In genomic region chr5:142718486-142718885, GRCm38 (mm10) we compare ENCODE assay signal across 11 mouse cellular contexts. TPM values are rescaled to one million over a fixed set of nuclear protein-coding genes. Genes with fewer than 3 reads are reported as not detected.
DNase-seq lines count a peak whose midpoint lies in the region; ATAC-seq lines count a peak whose summit lies in the region.
"Had no signal": no experiment of that assay in that cellular context is flagged by ENCODE, and none has a peak within 500 bp of the region (broad histone marks: within the 10 kb centered on the region; RNA-seq: fewer than 3 reads in every experiment).

No protein-coding gene starts in this region.

- intact Hi-C loops in heart, postnatal 36 days (cut with DNase I), result loop anchor here (1.0 to 2.0 kb wide), 5 partner anchors 45 to 240 kb away; no protein-coding TSS in a partner anchor

- peaks cover 5% of the 10 kb centered on the region; the same call in 1 of the 2 replicates for H3K27me3 ChIP-seq in heart, embryonic 16.5 days (ENCODE audit: control insufficient read depth, insufficient read depth, low read length)
- H3K27me3 ChIP-seq in lung, embryonic 16.5 days (ENCODE audit: control insufficient read depth, insufficient read depth, low read depth, low read length), result no peaks in the 10 kb centered on the region
- no peaks in the 10 kb centered on the region for H3K27me3 ChIP-seq in limb, embryonic 13.5 days
- H3K27me3 ChIP-seq: limb, embryonic 15.5 days had no signal

- no peaks in the 10 kb centered on the region for H3K9me3 ChIP-seq in heart, embryonic 16.5 days (replicated peaks; ENCODE audit: control insufficient read depth, low read length)
- H3K9me3 ChIP-seq in lung, embryonic 16.5 days (ENCODE audit: control insufficient read depth, low read length), result no peaks in the 10 kb centered on the region
- H3K9me3 ChIP-seq in limb, embryonic 13.5 days, result no peaks in the 10 kb centered on the region
- H3K9me3 ChIP-seq: limb, embryonic 15.5 days had no signal

- no peak overlapping the region for H3K27ac ChIP-seq in heart, embryonic 16.5 days (ENCODE audit: low read length)
- H3K27ac ChIP-seq in lung, embryonic 16.5 days (ENCODE audit: low read length), result no peak overlapping the region
- no peak overlapping the region for H3K27ac ChIP-seq in limb, embryonic 13.5 days
- H3K27ac ChIP-seq: hindbrain, postnatal 0 days; limb, embryonic 15.5 days had no signal

- no peak overlapping the region for H3K9ac ChIP-seq in heart, embryonic 16.5 days (ENCODE audit: low read length)
- H3K9ac ChIP-seq in lung, embryonic 16.5 days (ENCODE audit: low read length), result no peak overlapping the region
- H3K9ac ChIP-seq in limb, embryonic 13.5 days, result no peak overlapping the region
- H3K9ac ChIP-seq: limb, embryonic 15.5 days had no signal

- DNase-seq in cerebellum, adult 9-11 months, result peak; percentile 53
- no peak for DNase-seq in cerebellum, postnatal 36 days
- DNase-seq in heart, postnatal 36 days, result no peak
- DNase-seq in lung, postnatal 14 days, result no peak
- DNase-seq in frontal cortex, postnatal 25 days (ENCODE audit: low spot score in 2 of 2), result no peak

- no peaks in the 10 kb centered on the region for H3K36me3 ChIP-seq in heart, embryonic 16.5 days (ENCODE audit: control insufficient read depth, insufficient read depth)
- H3K36me3 ChIP-seq in lung, embryonic 16.5 days (ENCODE audit: control insufficient read depth, insufficient read depth, low read length), result no peaks in the 10 kb centered on the region
- H3K36me3 ChIP-seq in limb, embryonic 13.5 days, result peaks cover 4% of the 10 kb centered on the region; the same call in 1 of the 2 replicates
- H3K36me3 ChIP-seq: limb, embryonic 15.5 days had no signal

- H3K4me1 ChIP-seq in heart, embryonic 16.5 days (ENCODE audit: control insufficient read depth, insufficient read depth, low read length), result no peaks in the 10 kb centered on the region
- H3K4me1 ChIP-seq in lung, embryonic 16.5 days (replicated peaks; ENCODE audit: control insufficient read depth, insufficient read depth, low read length), result no peaks in the 10 kb centered on the region
- H3K4me1 ChIP-seq in limb, embryonic 13.5 days, result no peaks in the 10 kb centered on the region

- no peak overlapping the region for H3K4me3 ChIP-seq in heart, embryonic 16.5 days (ENCODE audit: low read length)
- H3K4me3 ChIP-seq in lung, embryonic 16.5 days (ENCODE audit: low read length), result no peak overlapping the region
- H3K4me3 ChIP-seq in limb, embryonic 13.5 days, result no peak overlapping the region
- H3K4me3 ChIP-seq: erythroblast, embryonic 14.5 days; limb, embryonic 15.5 days had no signal

- H3K4me2 ChIP-seq in heart, embryonic 16.5 days (ENCODE audit: low read depth, low read length), result peak overlapping the region; percentile 33; the same call in 1 of the 2 replicates
- H3K4me2 ChIP-seq in lung, embryonic 16.5 days (ENCODE audit: low read depth, low read length), result no peak overlapping the region
- H3K4me2 ChIP-seq in limb, embryonic 13.5 days (replicated peaks), result no peak overlapping the region
- H3K4me2 ChIP-seq: limb, embryonic 15.5 days had no signal

- 37% methylated on average over 25 of the region's 25 CpGs for WGBS in heart, embryonic 16.5 days
- 50% methylated on average over 25 of the region's 25 CpGs for WGBS in lung, embryonic 16.5 days
- WGBS in limb, embryonic 13.5 days, result 56% methylated on average over 25 of the region's 25 CpGs

- no peak for ATAC-seq in heart, embryonic 16.5 days (replicated peaks; ENCODE audit: extremely low read depth, insufficient read depth, low FRiP score)
- 0 out of 2 replicates have a peak, but pooled peaks have one; percentile 12 for ATAC-seq in lung, embryonic 16.5 days (ENCODE audit: low read depth)
- ATAC-seq in limb, embryonic 13.5 days (ENCODE audit: low FRiP score, low read depth), result peak; percentile 10; the same call in 1 of the 2 replicates

RNA-seq across cellular contexts. Expression of gene Slc29a4, which starts 26.2 kb away (rescaled TPM):
- polyA plus RNA-seq in heart, embryonic 16.5 days (2015; fragmentation: Nextera tagmentation; extraction: Ambion mirVana), result 1.1 and 1.4 TPM in 2 replicates
- total RNA-seq in heart, postnatal 36 days (2021), result under 1 TPM; 0.08 to 0.25 TPM
- 4.8 and 5.7 TPM in 2 replicates for polyA plus RNA-seq in lung, embryonic 16.5 days (2015; fragmentation: Nextera tagmentation; extraction: Ambion mirVana)
- 9.0 and 10.6 TPM in 2 replicates for polyA plus RNA-seq in limb, embryonic 13.5 days (2015; fragmentation: Nextera tagmentation; extraction: Ambion mirVana)
- polyA plus RNA-seq: erythroblast, embryonic 14.5 days had no signal
